8 mouse cellular contexts compared by ENCODE assay signal in the genomic region with DNA sequence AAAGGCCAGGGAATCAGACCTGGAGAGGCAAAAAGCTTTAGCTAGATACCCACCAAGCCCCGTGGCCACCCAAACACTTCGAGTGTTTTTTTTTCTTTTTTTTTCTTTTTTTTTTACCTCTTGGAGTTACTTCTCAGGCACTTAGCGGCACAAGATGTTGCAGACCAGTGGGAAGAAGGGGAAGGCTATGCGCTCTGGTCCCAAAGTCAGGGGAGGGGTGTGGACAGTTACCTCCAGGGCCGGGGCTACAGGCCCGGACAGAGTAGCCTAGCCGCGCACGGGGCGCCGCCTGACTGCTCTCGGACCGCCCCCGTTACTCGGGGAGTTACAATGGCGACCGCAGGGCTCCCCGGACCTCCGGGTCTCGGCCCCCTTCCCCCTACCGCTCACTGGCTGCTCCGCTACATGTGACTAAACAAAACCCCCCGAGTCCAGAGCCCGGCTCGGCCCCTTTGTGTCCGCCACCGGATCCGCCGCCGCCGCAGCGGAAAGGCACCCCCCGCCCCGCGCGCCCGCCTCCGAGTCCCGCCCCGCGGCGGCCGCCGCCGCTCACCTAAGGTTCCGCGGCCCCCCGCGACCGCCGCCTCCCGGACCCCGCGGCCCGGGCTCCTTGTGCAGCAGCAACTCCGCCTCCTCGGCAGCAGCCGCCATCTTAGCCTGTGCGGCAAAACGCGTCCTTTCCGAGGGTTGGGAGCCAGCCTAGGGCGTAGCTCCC. TPM values are rescaled to one million over a fixed set of nuclear protein-coding genes. Genes with fewer than 3 reads are reported as not detected.
DNase-seq lines count a peak whose midpoint lies in the region; ATAC-seq and TF ChIP-seq lines count a peak whose summit lies in the region.

No protein-coding gene starts in this region.

- peak overlapping the region; percentile 65 for H3K4me2 ChIP-seq in heart, embryonic 15.5 days

- H3K4me1 ChIP-seq in embryonic fibroblast, embryonic 13.5 days (ENCODE audit: control insufficient read depth, insufficient read depth, low read length) = peaks cover 11% of the 10 kb centered on the region
- H3K4me1 ChIP-seq in heart, embryonic 15.5 days (replicated peaks) = peaks cover 25% of the 10 kb centered on the region

- peak; percentile 76 for DNase-seq in ZHBTc4 (ENCODE audit: low read depth, low spot score)
- DNase-seq in kidney, postnatal 36 days = peak; percentile 68 to 85
- peak; percentile 76 for DNase-seq in lung, postnatal 14 days
- peak; percentile 80 for DNase-seq in ovary, postnatal 36 days (ENCODE audit: low spot score)
- DNase-seq in urinary bladder, postnatal 25 days (ENCODE audit: low spot score) = peak; percentile 58

- H3K9me3 ChIP-seq in heart, embryonic 15.5 days (replicated peaks) = no peaks in the 10 kb centered on the region

- TF ChIP-seq POLR2A in embryonic fibroblast, embryonic 13.5 days (IDR thresholded peaks at IDR 0.05; ENCODE audit: low read depth, low read length) = peak; percentile 27

- peak overlapping the region; percentile 81 for H3ac ChIP-seq in C2C12 (ENCODE audit: control insufficient read depth, insufficient read length, low read depth)

- peak; percentile 82 for ATAC-seq in heart, embryonic 15.5 days (replicated peaks; ENCODE audit: insufficient number of reproducible peaks, insufficient read depth, low FRiP score, low read depth)

- no peaks in the 10 kb centered on the region for H3K27me3 ChIP-seq in C2C12 (ENCODE audit: control insufficient read depth, insufficient read depth, insufficient read length)
- no peaks in the 10 kb centered on the region for H3K27me3 ChIP-seq in heart, embryonic 15.5 days

- H3K9ac ChIP-seq in heart, embryonic 15.5 days = peak overlapping the region; percentile 97

- no peak for TF ChIP-seq CTCF in C2C12 (IDR thresholded peaks at IDR 0.05; ENCODE audit: control insufficient read depth, insufficient read depth, insufficient read length)
- no peak for TF ChIP-seq CTCF in embryonic fibroblast, embryonic 13.5 days (IDR thresholded peaks at IDR 0.05; ENCODE audit: borderline replicate concordance, insufficient read depth, low read length)

- under 1% methylated on average over 63 of the region's 63 CpGs for WGBS in heart, embryonic 15.5 days

- peak overlapping the region; percentile 79 for H3K4me3 ChIP-seq in C2C12 (ENCODE audit: insufficient read depth, poor library complexity, severe bottlenecking)
- peak overlapping the region; percentile 94 for H3K4me3 ChIP-seq in embryonic fibroblast, embryonic 13.5 days (ENCODE audit: insufficient read depth, low read length)
- H3K4me3 ChIP-seq in heart, embryonic 15.5 days = peak overlapping the region; percentile 96

- H3K36me3 ChIP-seq in C2C12 (ENCODE audit: control insufficient read depth, insufficient read depth) = peaks cover 15% of the 10 kb centered on the region
- 0 out of 2 replicates have a peak, but pooled peaks cover 4% of the 10 kb centered on the region for H3K36me3 ChIP-seq in heart, embryonic 15.5 days

- H3K27ac ChIP-seq in embryonic fibroblast, embryonic 13.5 days (ENCODE audit: insufficient read depth, low read length) = peak overlapping the region; percentile 88
- H3K27ac ChIP-seq in heart, embryonic 15.5 days = peak overlapping the region; percentile 100

- H3K79me3 ChIP-seq in C2C12 (ENCODE audit: low read depth) = peaks cover 49% of the 10 kb centered on the region

- peaks cover 56% of the 10 kb centered on the region for H3K79me2 ChIP-seq in C2C12 (ENCODE audit: control insufficient read depth, insufficient read depth)

TF ChIP-seq in C2C12, 6 proteins besides CTCF, POLR2A, EP300 and RAD21:
- TF ChIP-seq USF1 (IDR thresholded peaks at IDR 0.05; ENCODE audit: low read depth) (peak; percentile 18), CEBPB (IDR thresholded peaks at IDR 0.05; ENCODE audit: low read depth) (no peak), MYOG (IDR thresholded peaks at IDR 0.05; ENCODE audit: control insufficient read depth, extremely low read depth, insufficient read length) (no peak), MYOD1 (IDR thresholded peaks at IDR 0.05; ENCODE audit: control insufficient read depth, insufficient read length, low read depth) (no peak)

RNA-seq across cellular contexts. Expression of gene Zfp644, which starts 1.2 kb away (rescaled TPM):
- 5.3 TPM for polyA plus RNA-seq in C2C12 (2012; fragmentation: generic; extraction: Trizol)
- polyA plus RNA-seq in embryonic fibroblast, embryonic 13.5 days (2011; ENCODE audit: insufficient read length, low read depth, missing spikeins) = 52.3 and 53.7 TPM in 2 replicates
- polyA plus RNA-seq in heart, embryonic 15.5 days (2015; fragmentation: Nextera tagmentation; extraction: Ambion mirVana) = 40.1 and 46.4 TPM in 2 replicates

Comparison
In these comparisons a context has a peak if more than half of its experiments do, and no peak if none do; other contexts are left out.
1. Peak in every context shown above with its lines: DNase-seq, ATAC-seq, H3K4me3 ChIP-seq and H3K27ac ChIP-seq.